Mouse (Mus musculus) urinary bladder, postnatal 10 days (tissue): ENCODE results near the gene Ell2.

Experiments
- DNase-seq: peaks from one replicate; pipeline ENCODE4 v3.0.0; 2022; ENCODE audit warnings: low spot score

The Ell2 gene

GRCm38 (mm10) chr13:75766967-75767366 is 60.4 kb downstream of the Ell2 start:
- no peak for DNase-seq

- no peak for DNase-seq
These were observed 64.2 kb downstream of the Ell2 start for GRCm38 (mm10) chr13:75770744-75771143.

GRCm38 (mm10) chr13:75771404-75771803 is 64.8 kb downstream of the Ell2 start:
- no peak for DNase-seq

GRCm38 (mm10) chr13:75771984-75772730 is 65.6 kb downstream of the Ell2 start:
- no peak for DNase-seq

DNA sequence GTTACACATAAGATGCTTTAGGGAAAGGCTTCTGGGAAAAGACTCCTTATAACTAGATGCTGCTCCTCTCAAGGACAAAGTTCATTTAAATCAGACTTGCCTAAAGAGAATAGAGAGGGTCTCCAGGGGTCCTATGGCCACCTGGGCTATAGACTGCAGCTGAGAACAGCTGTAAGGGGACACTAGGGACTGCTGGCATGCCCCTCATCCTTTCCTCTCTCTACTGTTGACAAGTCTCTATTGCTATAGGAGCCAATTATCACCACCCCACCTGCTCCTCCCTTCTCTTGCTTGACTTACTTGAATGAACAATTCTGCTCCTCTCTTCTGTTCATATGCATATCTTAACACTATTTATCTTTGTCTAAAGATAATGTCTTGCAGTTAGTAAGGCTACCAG is 69.4 kb downstream of the Ell2 start:
- no peak for DNase-seq

DNA sequence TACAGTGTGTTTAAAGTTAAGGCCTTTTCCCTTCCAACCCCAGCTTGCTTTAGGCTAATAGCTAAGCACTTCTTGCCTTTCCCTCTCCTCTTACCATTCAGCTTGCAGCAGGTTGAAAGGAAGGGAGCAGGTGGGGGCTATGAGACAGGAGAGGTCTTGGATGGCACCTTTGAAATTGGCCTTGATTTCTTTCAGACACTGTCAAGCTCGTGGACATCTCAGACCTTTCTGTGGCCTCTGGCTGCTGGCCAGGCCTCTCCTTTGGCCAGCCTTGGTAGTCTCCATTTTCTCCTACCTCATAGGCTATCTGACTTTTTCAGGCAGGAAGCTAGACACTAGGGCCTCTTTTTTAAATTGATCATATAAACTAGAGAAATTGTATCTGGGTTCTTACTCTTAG is 70.1 kb downstream of the Ell2 start:
- DNase-seq = no peak

- no peak for DNase-seq
These were observed 71.6 kb downstream of the Ell2 start for GRCm38 (mm10) chr13:75778156-75778555.

GRCm38 (mm10) chr13:75779169-75779568 is 72.6 kb downstream of the Ell2 start:
- DNase-seq = no peak

- DNase-seq = no peak
These were observed 73.5 kb downstream of the Ell2 start for GRCm38 (mm10) chr13:75780096-75780495.

DNA sequence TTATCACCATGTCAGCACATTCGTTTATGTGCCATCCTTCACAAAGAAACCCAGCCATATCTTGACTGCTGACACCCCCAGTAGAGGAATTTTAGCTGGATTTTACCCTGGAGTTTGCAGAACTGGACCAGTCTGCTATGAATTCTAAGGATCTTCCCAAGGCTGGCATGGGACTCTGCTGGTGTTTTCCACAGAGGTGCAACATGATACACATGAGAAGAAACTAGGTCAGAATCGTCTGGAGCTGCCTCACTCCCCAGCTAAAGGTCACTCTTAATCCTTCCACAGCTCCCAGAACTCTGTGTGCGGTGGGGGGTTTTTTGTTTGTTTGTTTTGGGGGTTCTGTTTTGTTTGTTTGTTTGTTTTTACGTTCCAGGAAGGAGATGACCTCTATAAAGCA is 79.2 kb downstream of the Ell2 start:
- DNase-seq = no peak

- no peak for DNase-seq
These were observed 79.7 kb downstream of the Ell2 start for GRCm38 (mm10) chr13:75786264-75786663.

GRCm38 (mm10) chr13:75787364-75787763 is 80.8 kb downstream of the Ell2 start:
- no peak for DNase-seq

- DNase-seq = no peak
These were observed 81.6 kb downstream of the Ell2 start for GRCm38 (mm10) chr13:75788178-75788577.

GRCm38 (mm10) chr13:75789061-75789834 is 82.7 kb downstream of the Ell2 start:
- no peak for DNase-seq

GRCm38 (mm10) chr13:75790550-75791205 is 84.1 kb downstream of the Ell2 start:
- no peak for DNase-seq

DNA sequence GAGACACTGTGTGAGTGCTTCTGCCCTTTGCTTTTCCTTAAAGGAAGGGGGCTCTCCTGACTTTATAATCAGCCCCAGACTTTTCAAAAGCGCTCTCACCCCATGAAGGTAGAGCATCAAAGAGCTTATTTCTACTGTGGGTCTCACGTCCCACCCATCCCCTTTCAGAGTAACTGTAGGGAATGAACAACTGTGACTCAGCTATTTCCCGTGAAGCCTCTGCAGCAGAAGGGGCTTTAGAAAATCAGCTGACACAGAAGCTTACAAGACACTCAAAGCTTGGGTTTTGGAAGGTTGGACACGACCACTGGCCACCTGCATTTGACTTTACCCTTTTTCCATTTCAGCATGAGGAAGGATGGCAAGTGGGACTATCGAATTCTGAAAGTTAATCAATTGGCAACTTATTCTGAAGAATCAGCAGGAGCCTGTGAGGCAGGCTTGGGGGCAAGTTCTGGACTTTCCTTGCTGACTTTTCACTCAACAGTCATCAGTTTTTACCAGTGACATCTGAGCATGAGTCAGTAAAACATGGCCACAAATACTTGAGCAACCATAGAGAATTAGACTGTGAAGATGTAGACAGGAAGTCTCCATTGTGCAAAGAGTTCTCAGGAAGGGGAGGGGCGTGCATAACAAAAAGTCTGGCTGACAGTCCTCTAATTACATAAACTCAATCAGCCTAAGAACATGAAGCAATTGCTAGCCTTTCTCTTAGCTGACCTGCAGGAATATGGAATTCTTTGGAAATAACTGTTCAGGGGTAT is 87.5 kb downstream of the Ell2 start:
- no peak for DNase-seq

- peak; percentile 70 for DNase-seq
These were observed 91.0 kb downstream of the Ell2 start for GRCm38 (mm10) chr13:75797369-75798141.

GRCm38 (mm10) chr13:75798413-75799302 is 92.1 kb downstream of the Ell2 start:
- no peak for DNase-seq

DNA sequence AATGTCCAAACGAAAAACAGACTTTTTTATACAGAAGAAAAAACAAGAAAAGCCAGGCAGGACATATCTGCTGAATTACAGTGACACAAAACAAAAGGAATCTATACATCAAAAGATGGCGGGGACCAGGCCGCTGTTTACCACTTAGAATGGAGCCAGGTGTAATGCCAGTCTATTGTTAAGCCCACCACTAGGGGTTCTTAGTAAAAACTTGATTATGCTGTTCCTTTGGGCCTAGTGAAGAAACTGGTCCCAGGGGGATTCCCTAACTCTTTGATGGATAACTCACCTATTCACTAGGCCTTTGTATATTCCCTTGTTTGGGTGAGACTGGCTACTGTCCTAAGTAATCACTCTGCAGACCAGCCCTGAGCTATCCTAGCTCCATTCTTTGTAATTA is 92.9 kb downstream of the Ell2 start:
- DNase-seq = no peak

DNA sequence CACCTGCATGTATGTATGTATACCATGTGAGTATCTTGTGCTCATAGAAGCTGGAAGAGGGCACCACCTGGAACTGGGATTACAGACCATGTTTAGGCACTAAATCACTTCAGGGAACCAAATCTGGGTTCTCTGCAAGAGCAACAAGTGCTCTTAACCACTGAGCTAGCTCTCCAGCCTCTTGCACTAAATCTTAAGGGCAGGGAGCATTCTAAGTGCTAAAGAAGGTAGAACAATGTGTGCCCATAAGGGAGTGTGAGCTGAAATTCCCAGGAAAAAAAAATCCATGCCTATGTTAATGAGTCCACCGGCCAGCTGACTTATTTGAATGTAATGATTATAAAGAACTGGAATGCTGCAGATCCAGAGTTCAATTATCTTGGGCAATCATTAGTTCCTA is 101.4 kb downstream of the Ell2 start:
- DNase-seq = no peak
